Mouse (Mus musculus) erythroblast, embryonic 14.5 days (primary cell): ENCODE results near the gene Mybph.

Experiments used
- GATA1 ChIP-seq: IDR thresholded peaks from 2 replicates; pipeline ENCODE4 v1.6.1; 2012; ENCODE audit warnings: low read length, inconsistent platforms, mixed read lengths
- TAL1 ChIP-seq: IDR thresholded peaks from 3 replicates; pipeline ENCODE4 v1.6.1; 2012; ENCODE audit warnings: low read length, inconsistent platforms, mixed read lengths

GRCm38 (mm10) chr1:134160404-134160803 is 32.8 kb upstream of the Mybph start:
- TF ChIP-seq TAL1 (no peak), GATA1 (no peak)
